Mouse (Mus musculus): ENCODE data around the gene Astl. TPM values are rescaled to one million over a fixed set of nuclear protein-coding genes. Genes with fewer than 3 reads are reported as not detected.
"Not testable (repeated sequence)": the region's sequence is repeated elsewhere in the genome, so short reads cannot be mapped to it uniquely, and the experiment has no call there.

Astl gene
- total RNA-seq (2021) (not detected), polyA plus RNA-seq (2012; rRNA removed) (not detected in 2 replicates)
- long read RNA-seq, result 0 reads

GRCm38 (mm10) chr2:127338416-127338815, at the start of gene Astl:
Astl (plus strand) TSS chr2:127338639.
- intact Hi-C loops (cut with DNase I), result loop anchor here (5.0 kb wide), 1 partner anchor 91 kb away; the partner anchor contains the start of genes Ciao1 and Tmem127

GRCm38 (mm10) chr2:127292250-127292649, 46.2 kb upstream of the Astl start:
- DNase-seq, result no peak
- no peak overlapping the region for H3K9ac ChIP-seq (ENCODE audit: low read depth, low read length)
- peaks cover 21% of the 10 kb centered on the region for H3K36me3 ChIP-seq (ENCODE audit: control insufficient read depth, insufficient read depth, low read length)

More at GRCm38 (mm10) chr2:127338416-127338815, at the start of gene Astl:
- H3K27ac ChIP-seq, result no peak within 1 kb of the TSS
- TF ChIP-seq POLR2A (IDR thresholded peaks at IDR 0.05; ENCODE audit: insufficient read depth, low read depth, low read length) (no peak), EP300 (IDR thresholded peaks at IDR 0.05; ENCODE audit: insufficient read depth, low read depth, low read length) (no peak), CTCF (IDR thresholded peaks at IDR 0.05) (no peak)
- H3K9ac ChIP-seq (ENCODE audit: low read depth, low read length), result no peak within 1 kb of the TSS
- H3K79me2 ChIP-seq (replicated peaks; ENCODE audit: control insufficient read depth, insufficient read depth, low read length), result no peaks in the 10 kb centered on the region
- H3K4me1 ChIP-seq (ENCODE audit: control insufficient read depth, insufficient read depth, low read length), result no peaks in the 10 kb centered on the region; the same call in 1 of the 2 replicates
- H3K27me3 ChIP-seq (ENCODE audit: control insufficient read depth, insufficient read depth, low read length), result no peaks in the 10 kb centered on the region
- WGBS, result 83% methylated on average over 4 of the region's 4 CpGs
- H3K4me3 ChIP-seq, result no peak within 1 kb of the TSS
- no peaks in the 10 kb centered on the region for H3K36me3 ChIP-seq (ENCODE audit: control insufficient read depth, insufficient read depth, low read length)
- no peak for DNase-seq

GRCm38 (mm10) chr2:127297001-127297805, 41.2 kb upstream of the Astl start:
- no peak for TF ChIP-seq CTCF (IDR thresholded peaks at IDR 0.05)
- 0 out of 2 replicates have a peak, but pooled peaks have one; percentile 35 for TF ChIP-seq EP300 (IDR thresholded peaks at IDR 0.05; ENCODE audit: insufficient read depth, low read depth, low read length)
- Histone ChIP-seq H3K9ac (ENCODE audit: low read depth, low read length) (no peak overlapping the region), H3K79me2 (replicated peaks; ENCODE audit: control insufficient read depth, insufficient read depth, low read length) (no peaks in the 10 kb centered on the region), H3K4me3 (no peak overlapping the region), H3K36me3 (ENCODE audit: control insufficient read depth, insufficient read depth, low read length) (peaks cover 20% of the 10 kb centered on the region), H3K4me1 (ENCODE audit: control insufficient read depth, insufficient read depth, low read length) (no peaks in the 10 kb centered on the region), H3K27ac (no peak overlapping the region; the same call in 1 of the 2 replicates), H3K27me3 (ENCODE audit: control insufficient read depth, insufficient read depth, low read length) (no peaks in the 10 kb centered on the region)
- DNase-seq, result peak in 1 of 2 experiments; percentile 27
- 78% methylated on average over 7 of the region's 7 CpGs for WGBS
- intact Hi-C loops (cut with DNase I), result no loop called here

More at GRCm38 (mm10) chr2:127292250-127292649, 46.2 kb upstream of the Astl start:
- no peaks in the 10 kb centered on the region for H3K4me1 ChIP-seq (ENCODE audit: control insufficient read depth, insufficient read depth, low read length)
- H3K27me3 ChIP-seq (ENCODE audit: control insufficient read depth, insufficient read depth, low read length), result no peaks in the 10 kb centered on the region
- 81% methylated on average over 4 of the region's 4 CpGs for WGBS
- TF ChIP-seq POLR2A (IDR thresholded peaks at IDR 0.05; ENCODE audit: insufficient read depth, low read depth, low read length) (no peak), EP300 (IDR thresholded peaks at IDR 0.05; ENCODE audit: insufficient read depth, low read depth, low read length) (no peak), CTCF (IDR thresholded peaks at IDR 0.05) (no peak)
- no peak overlapping the region for H3K27ac ChIP-seq
- intact Hi-C loops (cut with DNase I), result no loop called here
- no peaks in the 10 kb centered on the region for H3K79me2 ChIP-seq (replicated peaks; ENCODE audit: control insufficient read depth, insufficient read depth, low read length)
- H3K4me3 ChIP-seq, result no peak overlapping the region

GRCm38 (mm10) chr2:127298056-127298455, 40.4 kb upstream of the Astl start:
- Histone ChIP-seq H3K27ac (no peak overlapping the region), H3K36me3 (ENCODE audit: control insufficient read depth, insufficient read depth, low read length) (peaks cover 20% of the 10 kb centered on the region), H3K4me3 (no peak overlapping the region)

GRCm38 (mm10) chr2:127300701-127301100, 37.7 kb upstream of the Astl start:
- Histone ChIP-seq H3K36me3 (ENCODE audit: control insufficient read depth, insufficient read depth, low read length) (peaks cover 10% of the 10 kb centered on the region), H3K27me3 (ENCODE audit: control insufficient read depth, insufficient read depth, low read length) (no peaks in the 10 kb centered on the region), H3K4me3 (no peak overlapping the region), H3K79me2 (replicated peaks; ENCODE audit: control insufficient read depth, insufficient read depth, low read length) (no peaks in the 10 kb centered on the region), H3K4me1 (ENCODE audit: control insufficient read depth, insufficient read depth, low read length) (no peaks in the 10 kb centered on the region), H3K27ac (no peak overlapping the region), H3K9ac (ENCODE audit: low read depth, low read length) (no peak overlapping the region)
- TF ChIP-seq POLR2A (IDR thresholded peaks at IDR 0.05; ENCODE audit: insufficient read depth, low read depth, low read length) (no peak), CTCF (IDR thresholded peaks at IDR 0.05) (no peak), EP300 (IDR thresholded peaks at IDR 0.05; ENCODE audit: insufficient read depth, low read depth, low read length) (no peak)
- intact Hi-C loops (cut with DNase I), result no loop called here
- DNase-seq, result no peak
- 64% methylated on average over 3 of the region's 3 CpGs for WGBS

More at GRCm38 (mm10) chr2:127298056-127298455, 40.4 kb upstream of the Astl start:
- WGBS, result 86% methylated on average over 1 of the region's 1 CpGs
- no peaks in the 10 kb centered on the region for H3K27me3 ChIP-seq (ENCODE audit: control insufficient read depth, insufficient read depth, low read length)
- TF ChIP-seq EP300 (IDR thresholded peaks at IDR 0.05; ENCODE audit: insufficient read depth, low read depth, low read length), result no peak
- no peak for TF ChIP-seq POLR2A (IDR thresholded peaks at IDR 0.05; ENCODE audit: insufficient read depth, low read depth, low read length)
- TF ChIP-seq CTCF (IDR thresholded peaks at IDR 0.05), result no peak
- intact Hi-C loops (cut with DNase I), result no loop called here
- no peaks in the 10 kb centered on the region for H3K4me1 ChIP-seq (ENCODE audit: control insufficient read depth, insufficient read depth, low read length)
- no peaks in the 10 kb centered on the region for H3K79me2 ChIP-seq (replicated peaks; ENCODE audit: control insufficient read depth, insufficient read depth, low read length)
- no peak for DNase-seq
- no peak overlapping the region for H3K9ac ChIP-seq (ENCODE audit: low read depth, low read length)

- 91% methylated on average over 3 of the region's 3 CpGs for WGBS
- intact Hi-C loops (cut with DNase I), result no loop called here
Measured at GRCm38 (mm10) chr2:127301883-127302282, 36.6 kb upstream of the Astl start.

GRCm38 (mm10) chr2:127304192-127304591, 34.2 kb upstream of the Astl start:
- H3K36me3 ChIP-seq (ENCODE audit: control insufficient read depth, insufficient read depth, low read length); H3K79me2 ChIP-seq (replicated peaks; ENCODE audit: control insufficient read depth, insufficient read depth, low read length); DNase-seq; H3K4me1 ChIP-seq (ENCODE audit: control insufficient read depth, insufficient read depth, low read length); H3K9ac ChIP-seq (ENCODE audit: low read depth, low read length); H3K4me3 ChIP-seq; intact Hi-C loops (cut with DNase I); H3K27ac ChIP-seq; H3K27me3 ChIP-seq (ENCODE audit: control insufficient read depth, insufficient read depth, low read length): not testable (repeated sequence)
- 73% methylated on average over 4 of the region's 4 CpGs for WGBS

More at GRCm38 (mm10) chr2:127301883-127302282, 36.6 kb upstream of the Astl start:
- Histone ChIP-seq H3K4me1 (ENCODE audit: control insufficient read depth, insufficient read depth, low read length) (no peaks in the 10 kb centered on the region), H3K36me3 (ENCODE audit: control insufficient read depth, insufficient read depth, low read length) (peaks cover 7% of the 10 kb centered on the region), H3K27ac (no peak overlapping the region), H3K9ac (ENCODE audit: low read depth, low read length) (no peak overlapping the region), H3K27me3 (ENCODE audit: control insufficient read depth, insufficient read depth, low read length) (no peaks in the 10 kb centered on the region), H3K4me3 (no peak overlapping the region), H3K79me2 (replicated peaks; ENCODE audit: control insufficient read depth, insufficient read depth, low read length) (no peaks in the 10 kb centered on the region)
- no peak for DNase-seq
- no peak for TF ChIP-seq POLR2A (IDR thresholded peaks at IDR 0.05; ENCODE audit: insufficient read depth, low read depth, low read length)
- TF ChIP-seq EP300 (IDR thresholded peaks at IDR 0.05; ENCODE audit: insufficient read depth, low read depth, low read length), result no peak
- no peak for TF ChIP-seq CTCF (IDR thresholded peaks at IDR 0.05)

Data from heart, adult 2 months (tissue).